ENCODE assay signal across 27 mouse cellular contexts in genomic region chr5:5625491-5625890, GRCm38 (mm10). TPM values are rescaled to one million over a fixed set of nuclear protein-coding genes. Genes with fewer than 3 reads are reported as not detected.
"Had no signal": no experiment of that assay in that cellular context is flagged by ENCODE, and none has a peak within 500 bp of the region (broad histone marks: within the 10 kb centered on the region; RNA-seq: fewer than 3 reads in every experiment).

No protein-coding gene starts in this region.

- H3K9me3 ChIP-seq: liver, embryonic 15.5 days; lung, embryonic 15.5 days; megakaryocyte, embryonic 14.5 days; midbrain, embryonic 13.5 days; midbrain, embryonic 15.5 days; neural tube, embryonic 13.5 days; neural tube, embryonic 15.5 days; stomach, embryonic 15.5 days had no signal

- H3K36me3 ChIP-seq: liver, embryonic 15.5 days; lung, embryonic 15.5 days; midbrain, embryonic 13.5 days; midbrain, embryonic 15.5 days; neural tube, embryonic 13.5 days; neural tube, embryonic 15.5 days; stomach, embryonic 15.5 days had no signal

- H3K4me1 ChIP-seq: liver, embryonic 15.5 days; lung, embryonic 15.5 days; megakaryocyte, embryonic 14.5 days; midbrain, embryonic 13.5 days; midbrain, embryonic 15.5 days; neural tube, embryonic 13.5 days; neural tube, embryonic 15.5 days; stomach, embryonic 15.5 days had no signal

- DNase-seq: liver, postnatal 0 days; lung, adult 2 months; lung, postnatal 14 days; lung, postnatal 36 days; retina, postnatal 1 day; right cerebral cortex, adult 18-20 months; right cerebral cortex, postnatal 25 days; right cerebral cortex, postnatal 4 days; spleen, adult 18-20 months; thymus, adult 2 months; thymus, postnatal 14 days; thymus, postnatal 4 days had no signal

- H3K27ac ChIP-seq: liver, embryonic 15.5 days; lung, embryonic 15.5 days; macrophage; midbrain, embryonic 13.5 days; midbrain, embryonic 15.5 days; neural tube, embryonic 13.5 days; neural tube, embryonic 15.5 days; stomach, embryonic 15.5 days; stomach, postnatal 0 days had no signal

- H3K4me2 ChIP-seq: liver, embryonic 15.5 days; lung, embryonic 15.5 days; midbrain, embryonic 11.5 days; midbrain, embryonic 13.5 days; midbrain, embryonic 15.5 days; neural tube, embryonic 13.5 days; neural tube, embryonic 15.5 days; stomach, embryonic 15.5 days had no signal

- H3K4me3 ChIP-seq: liver, embryonic 15.5 days; lung, embryonic 15.5 days; megakaryocyte, embryonic 14.5 days; midbrain, embryonic 13.5 days; midbrain, embryonic 15.5 days; neural tube, embryonic 13.5 days; neural tube, embryonic 15.5 days; stomach, embryonic 15.5 days had no signal

- ATAC-seq: liver, postnatal 0 days; lung, postnatal 0 days; midbrain, embryonic 13.5 days; midbrain, embryonic 15.5 days had no signal

- H3K27me3 ChIP-seq: liver, embryonic 15.5 days; lung, embryonic 15.5 days; megakaryocyte, embryonic 14.5 days; midbrain, embryonic 13.5 days; midbrain, embryonic 15.5 days; neural tube, embryonic 13.5 days; neural tube, embryonic 15.5 days; stomach, embryonic 15.5 days had no signal

RNA-seq across cellular contexts. Expression of gene Cfap69, which starts 38.5 kb away (rescaled TPM):
- total RNA-seq: megakaryocyte progenitor cell, adult 5-6 weeks had no signal
- polyA plus RNA-seq: macrophage had no signal

RNA-seq across cellular contexts. Expression of gene Gm8773, which starts 51.9 kb away (rescaled TPM):
- total RNA-seq: megakaryocyte progenitor cell, adult 5-6 weeks; monocyte, adult 5-6 weeks had no signal
- polyA plus RNA-seq: liver, postnatal 0 days; macrophage; small intestine, adult 2 months had no signal
